Mouse (Mus musculus): ENCODE measurements around the gene Esrrg. TPM values are rescaled to one million over a fixed set of nuclear protein-coding genes. Genes with fewer than 3 reads are reported as not detected.

The Esrrg gene
- polyA plus RNA-seq, 1 experiment: not detected

- Histone ChIP-seq H3K79me3 (ENCODE audit: low read depth) (no peaks in the 10 kb centered on the region), H3K79me2 (ENCODE audit: control insufficient read depth, insufficient read depth) (no peaks in the 10 kb centered on the region), H3K4me3 (ENCODE audit: insufficient read depth, poor library complexity, severe bottlenecking) (no peak overlapping the region), H3K36me3 (ENCODE audit: control insufficient read depth, insufficient read depth) (no peaks in the 10 kb centered on the region), H3K27me3 (ENCODE audit: control insufficient read depth, insufficient read depth, insufficient read length) (no peaks in the 10 kb centered on the region), H3ac (ENCODE audit: control insufficient read depth, insufficient read length, low read depth) (no peak overlapping the region)
- TF ChIP-seq MYOD1 (IDR thresholded peaks at IDR 0.05; ENCODE audit: control insufficient read depth, insufficient read length, low read depth) (no peak), USF1 (IDR thresholded peaks at IDR 0.05; ENCODE audit: low read depth) (no peak), CEBPB (IDR thresholded peaks at IDR 0.05; ENCODE audit: low read depth) (no peak), MAX (IDR thresholded peaks at IDR 0.05) (no peak), MYOG (IDR thresholded peaks at IDR 0.05; ENCODE audit: control insufficient read depth, extremely low read depth, insufficient read length) (no peak), FOSL1 (IDR thresholded peaks at IDR 0.05; ENCODE audit: insufficient read depth, low read length, poor library complexity, severe bottlenecking) (no peak), CTCF (IDR thresholded peaks at IDR 0.05; ENCODE audit: control insufficient read depth, insufficient read depth, insufficient read length) (no peak)
These were observed 224.3 kb downstream of the Esrrg start for GRCm38 (mm10) chr1:187832851-187833250.

GRCm38 (mm10) chr1:187834576-187834975 is 226.0 kb downstream of the Esrrg start:
- H3K36me3 ChIP-seq (ENCODE audit: control insufficient read depth, insufficient read depth): no peaks in the 10 kb centered on the region
- H3K27me3 ChIP-seq (ENCODE audit: control insufficient read depth, insufficient read depth, insufficient read length): no peaks in the 10 kb centered on the region
- no peaks in the 10 kb centered on the region for H3K79me2 ChIP-seq (ENCODE audit: control insufficient read depth, insufficient read depth)
- H3K4me3 ChIP-seq (ENCODE audit: insufficient read depth, poor library complexity, severe bottlenecking): no peak overlapping the region
- H3K79me3 ChIP-seq (ENCODE audit: low read depth): no peaks in the 10 kb centered on the region
- TF ChIP-seq MYOG (IDR thresholded peaks at IDR 0.05; ENCODE audit: control insufficient read depth, extremely low read depth, insufficient read length) (no peak), CTCF (IDR thresholded peaks at IDR 0.05; ENCODE audit: control insufficient read depth, insufficient read depth, insufficient read length) (no peak), MYOD1 (IDR thresholded peaks at IDR 0.05; ENCODE audit: control insufficient read depth, insufficient read length, low read depth) (no peak), CEBPB (IDR thresholded peaks at IDR 0.05; ENCODE audit: low read depth) (no peak), MAX (IDR thresholded peaks at IDR 0.05) (no peak), FOSL1 (IDR thresholded peaks at IDR 0.05; ENCODE audit: insufficient read depth, low read length, poor library complexity, severe bottlenecking) (no peak), USF1 (IDR thresholded peaks at IDR 0.05; ENCODE audit: low read depth) (no peak)
- H3ac ChIP-seq (ENCODE audit: control insufficient read depth, insufficient read length, low read depth): no peak overlapping the region

- H3K27me3 ChIP-seq (ENCODE audit: control insufficient read depth, insufficient read depth, insufficient read length): no peaks in the 10 kb centered on the region
- H3K79me2 ChIP-seq (ENCODE audit: control insufficient read depth, insufficient read depth): no peaks in the 10 kb centered on the region
- H3K36me3 ChIP-seq (ENCODE audit: control insufficient read depth, insufficient read depth): no peaks in the 10 kb centered on the region
- TF ChIP-seq MYOG (IDR thresholded peaks at IDR 0.05; ENCODE audit: control insufficient read depth, extremely low read depth, insufficient read length) (no peak), MAX (IDR thresholded peaks at IDR 0.05) (no peak), CTCF (IDR thresholded peaks at IDR 0.05; ENCODE audit: control insufficient read depth, insufficient read depth, insufficient read length) (no peak), MYOD1 (IDR thresholded peaks at IDR 0.05; ENCODE audit: control insufficient read depth, insufficient read length, low read depth) (no peak), FOSL1 (IDR thresholded peaks at IDR 0.05; ENCODE audit: insufficient read depth, low read length, poor library complexity, severe bottlenecking) (no peak), CEBPB (IDR thresholded peaks at IDR 0.05; ENCODE audit: low read depth) (no peak), USF1 (IDR thresholded peaks at IDR 0.05; ENCODE audit: low read depth) (no peak)
- H3K4me3 ChIP-seq (ENCODE audit: insufficient read depth, poor library complexity, severe bottlenecking): no peak overlapping the region
- H3K79me3 ChIP-seq (ENCODE audit: low read depth): no peaks in the 10 kb centered on the region
- H3ac ChIP-seq (ENCODE audit: control insufficient read depth, insufficient read length, low read depth): no peak overlapping the region
These were observed 227.8 kb downstream of the Esrrg start for GRCm38 (mm10) chr1:187836384-187836783.

GRCm38 (mm10) chr1:187836876-187837275 is 228.3 kb downstream of the Esrrg start:
- no peak overlapping the region for H3K4me3 ChIP-seq (ENCODE audit: insufficient read depth, poor library complexity, severe bottlenecking)
- no peaks in the 10 kb centered on the region for H3K27me3 ChIP-seq (ENCODE audit: control insufficient read depth, insufficient read depth, insufficient read length)
- no peaks in the 10 kb centered on the region for H3K36me3 ChIP-seq (ENCODE audit: control insufficient read depth, insufficient read depth)
- no peaks in the 10 kb centered on the region for H3K79me2 ChIP-seq (ENCODE audit: control insufficient read depth, insufficient read depth)
- TF ChIP-seq MAX (IDR thresholded peaks at IDR 0.05): no peak
- no peak for TF ChIP-seq CTCF (IDR thresholded peaks at IDR 0.05; ENCODE audit: control insufficient read depth, insufficient read depth, insufficient read length)
- TF ChIP-seq MYOD1 (IDR thresholded peaks at IDR 0.05; ENCODE audit: control insufficient read depth, insufficient read length, low read depth): no peak
- TF ChIP-seq FOSL1 (IDR thresholded peaks at IDR 0.05; ENCODE audit: insufficient read depth, low read length, poor library complexity, severe bottlenecking): no peak
- no peak for TF ChIP-seq USF1 (IDR thresholded peaks at IDR 0.05; ENCODE audit: low read depth)
- TF ChIP-seq CEBPB (IDR thresholded peaks at IDR 0.05; ENCODE audit: low read depth): no peak
- no peak for TF ChIP-seq MYOG (IDR thresholded peaks at IDR 0.05; ENCODE audit: control insufficient read depth, extremely low read depth, insufficient read length)
- H3ac ChIP-seq (ENCODE audit: control insufficient read depth, insufficient read length, low read depth): no peak overlapping the region
- H3K79me3 ChIP-seq (ENCODE audit: low read depth): no peaks in the 10 kb centered on the region

GRCm38 (mm10) chr1:187841629-187842028 is 233.0 kb downstream of the Esrrg start:
- H3K79me3 ChIP-seq (ENCODE audit: low read depth): no peaks in the 10 kb centered on the region
- no peaks in the 10 kb centered on the region for H3K36me3 ChIP-seq (ENCODE audit: control insufficient read depth, insufficient read depth)
- H3K27me3 ChIP-seq (ENCODE audit: control insufficient read depth, insufficient read depth, insufficient read length): no peaks in the 10 kb centered on the region
- no peak overlapping the region for H3ac ChIP-seq (ENCODE audit: control insufficient read depth, insufficient read length, low read depth)
- no peak overlapping the region for H3K4me3 ChIP-seq (ENCODE audit: insufficient read depth, poor library complexity, severe bottlenecking)
- H3K79me2 ChIP-seq (ENCODE audit: control insufficient read depth, insufficient read depth): no peaks in the 10 kb centered on the region
- TF ChIP-seq FOSL1 (IDR thresholded peaks at IDR 0.05; ENCODE audit: insufficient read depth, low read length, poor library complexity, severe bottlenecking): no peak
- no peak for TF ChIP-seq USF1 (IDR thresholded peaks at IDR 0.05; ENCODE audit: low read depth)
- no peak for TF ChIP-seq MYOG (IDR thresholded peaks at IDR 0.05; ENCODE audit: control insufficient read depth, extremely low read depth, insufficient read length)
- no peak for TF ChIP-seq MAX (IDR thresholded peaks at IDR 0.05)
- TF ChIP-seq CTCF (IDR thresholded peaks at IDR 0.05; ENCODE audit: control insufficient read depth, insufficient read depth, insufficient read length): no peak
- no peak for TF ChIP-seq MYOD1 (IDR thresholded peaks at IDR 0.05; ENCODE audit: control insufficient read depth, insufficient read length, low read depth)

- no peak overlapping the region for H3ac ChIP-seq (ENCODE audit: control insufficient read depth, insufficient read length, low read depth)
- no peak for TF ChIP-seq MYOG (IDR thresholded peaks at IDR 0.05; ENCODE audit: control insufficient read depth, extremely low read depth, insufficient read length)
- no peak for TF ChIP-seq FOSL1 (IDR thresholded peaks at IDR 0.05; ENCODE audit: insufficient read depth, low read length, poor library complexity, severe bottlenecking)
- TF ChIP-seq USF1 (IDR thresholded peaks at IDR 0.05; ENCODE audit: low read depth): no peak
- TF ChIP-seq MYOD1 (IDR thresholded peaks at IDR 0.05; ENCODE audit: control insufficient read depth, insufficient read length, low read depth): no peak
- no peak for TF ChIP-seq MAX (IDR thresholded peaks at IDR 0.05)
- TF ChIP-seq CTCF (IDR thresholded peaks at IDR 0.05; ENCODE audit: control insufficient read depth, insufficient read depth, insufficient read length): no peak
- no peak for TF ChIP-seq CEBPB (IDR thresholded peaks at IDR 0.05; ENCODE audit: low read depth)
- H3K79me3 ChIP-seq (ENCODE audit: low read depth): no peaks in the 10 kb centered on the region
- H3K36me3 ChIP-seq (ENCODE audit: control insufficient read depth, insufficient read depth): no peaks in the 10 kb centered on the region
- no peak overlapping the region for H3K4me3 ChIP-seq (ENCODE audit: insufficient read depth, poor library complexity, severe bottlenecking)
- no peaks in the 10 kb centered on the region for H3K79me2 ChIP-seq (ENCODE audit: control insufficient read depth, insufficient read depth)
- no peaks in the 10 kb centered on the region for H3K27me3 ChIP-seq (ENCODE audit: control insufficient read depth, insufficient read depth, insufficient read length)
These were observed 234.1 kb downstream of the Esrrg start for GRCm38 (mm10) chr1:187842702-187843101.

Measured in C2C12 (cell line).